Mouse (Mus musculus) 416B (cell line): ENCODE data around the gene Ldlrad3.

Experiments used
- DNase-seq: peaks from one replicate; pipeline ENCODE4 v3.0.0; 2011; ENCODE audit warnings: low read depth

Ldlrad3 gene

DNA sequence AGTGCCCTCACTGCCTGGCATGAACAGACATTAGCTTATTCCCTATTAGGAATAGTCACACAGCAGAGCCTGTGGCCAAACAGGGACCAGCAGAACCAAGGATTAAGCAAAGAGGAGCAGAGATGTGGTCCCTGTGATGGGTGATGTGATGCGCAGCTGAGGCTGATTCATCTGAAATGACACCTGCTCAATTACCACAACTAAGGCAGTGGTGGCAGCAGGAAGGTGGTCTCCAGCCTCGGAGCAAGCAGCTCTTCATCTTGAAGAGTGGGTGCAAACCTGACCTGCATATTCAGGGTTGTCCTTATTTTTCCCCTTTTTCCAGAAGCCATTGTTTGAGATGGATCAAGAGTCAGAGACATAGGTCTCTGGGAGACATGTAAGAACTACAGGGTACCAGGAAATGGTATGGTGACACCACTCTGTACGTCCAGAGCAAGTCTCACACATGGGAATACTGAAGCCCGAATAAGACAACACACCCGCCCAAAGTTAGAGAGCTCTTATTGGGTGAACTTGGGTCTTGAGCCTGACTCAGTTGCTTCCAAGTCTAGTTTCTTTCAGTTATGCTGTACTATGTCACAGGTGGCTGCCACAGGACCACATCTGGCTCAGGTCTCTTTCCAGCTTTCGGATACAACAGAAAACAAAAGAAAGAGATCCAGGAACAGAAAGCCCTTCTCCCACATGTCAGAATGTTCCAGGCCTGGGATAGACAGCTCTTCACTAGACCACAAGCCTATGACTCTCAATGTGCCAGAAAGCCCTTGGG, 112.7 kb downstream of the Ldlrad3 start:
- no peak for DNase-seq

DNA sequence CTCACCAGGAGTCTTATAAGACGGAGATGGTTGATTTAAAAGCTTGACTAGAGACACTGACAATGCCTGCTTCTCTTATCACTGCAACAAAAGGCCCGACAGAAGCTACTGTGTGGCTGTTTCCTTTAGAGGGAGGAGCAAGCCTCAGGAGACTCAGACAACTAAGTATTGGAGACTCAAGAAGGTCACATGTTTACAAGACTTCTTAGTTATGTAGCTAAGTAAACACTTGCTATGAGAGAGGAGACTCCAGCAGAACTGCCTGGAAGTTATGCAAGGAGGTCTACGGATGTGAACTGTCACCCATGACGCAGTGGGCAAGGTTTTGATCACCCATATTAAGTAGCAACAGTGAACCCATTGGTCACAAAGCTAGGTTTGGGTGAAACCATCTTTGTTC, 113.3 kb downstream of the Ldlrad3 start:
- no peak for DNase-seq

DNA sequence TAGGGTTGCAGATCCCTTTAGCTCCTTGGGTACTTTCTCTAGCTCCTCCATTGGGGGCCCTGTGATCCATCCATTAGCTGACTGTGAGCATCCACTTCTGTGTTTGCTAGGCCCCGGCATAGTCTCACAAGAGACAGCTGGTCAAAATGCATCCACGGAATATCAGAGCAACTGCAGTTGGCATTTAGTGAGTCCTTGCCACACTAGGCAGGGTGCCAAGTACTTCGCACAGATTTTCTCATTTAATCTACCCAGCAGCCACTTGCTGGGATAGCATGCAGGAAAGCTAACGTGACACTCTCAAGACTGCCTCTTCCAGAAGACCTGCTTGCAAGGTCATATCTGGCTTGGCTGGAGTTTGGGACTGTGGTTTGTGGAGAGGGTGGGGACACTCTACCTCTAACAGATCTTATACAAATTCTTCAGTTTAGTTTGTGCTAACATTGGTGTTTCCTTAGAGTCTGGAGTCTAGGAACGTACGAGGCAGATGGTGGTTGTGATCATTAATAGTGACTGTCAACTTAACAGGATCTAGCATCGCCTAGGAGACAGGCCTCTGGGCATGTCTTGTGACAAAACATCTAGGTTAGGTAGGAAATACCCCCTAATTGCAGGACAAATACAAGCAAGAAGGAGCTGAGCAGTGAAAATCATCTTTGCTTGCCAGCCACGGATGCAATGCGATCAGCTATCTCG, 115.0 kb downstream of the Ldlrad3 start:
- DNase-seq = no peak

DNA sequence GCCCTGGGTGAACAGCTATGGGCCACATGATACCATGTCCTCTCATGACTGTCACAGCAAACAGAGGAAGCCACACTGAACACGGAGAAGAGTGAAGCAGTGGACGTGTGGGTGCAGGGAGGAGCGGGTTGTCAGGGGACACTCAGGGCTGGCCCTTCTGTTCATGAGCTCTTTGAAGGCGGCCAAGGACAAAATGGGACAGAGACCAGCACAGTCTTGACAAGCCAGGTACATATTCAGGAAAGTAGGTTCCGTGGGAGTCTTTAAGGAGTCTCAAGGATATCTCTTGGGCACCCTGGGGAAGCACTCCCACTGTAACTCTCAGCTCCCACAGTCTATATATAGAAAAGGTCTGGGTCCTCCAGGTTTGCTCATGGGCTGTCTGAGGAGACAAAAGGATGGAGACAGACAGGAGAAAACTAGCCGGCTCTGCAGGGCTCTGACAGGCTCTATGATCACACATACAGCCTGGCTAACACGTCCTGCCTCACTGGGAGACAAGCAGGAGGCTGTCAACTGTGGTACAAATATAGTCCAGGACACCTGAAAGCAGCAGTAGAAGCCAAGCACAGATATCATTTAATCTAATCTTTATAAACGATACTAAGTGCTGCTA, 121.3 kb downstream of the Ldlrad3 start:
- no peak for DNase-seq

DNA sequence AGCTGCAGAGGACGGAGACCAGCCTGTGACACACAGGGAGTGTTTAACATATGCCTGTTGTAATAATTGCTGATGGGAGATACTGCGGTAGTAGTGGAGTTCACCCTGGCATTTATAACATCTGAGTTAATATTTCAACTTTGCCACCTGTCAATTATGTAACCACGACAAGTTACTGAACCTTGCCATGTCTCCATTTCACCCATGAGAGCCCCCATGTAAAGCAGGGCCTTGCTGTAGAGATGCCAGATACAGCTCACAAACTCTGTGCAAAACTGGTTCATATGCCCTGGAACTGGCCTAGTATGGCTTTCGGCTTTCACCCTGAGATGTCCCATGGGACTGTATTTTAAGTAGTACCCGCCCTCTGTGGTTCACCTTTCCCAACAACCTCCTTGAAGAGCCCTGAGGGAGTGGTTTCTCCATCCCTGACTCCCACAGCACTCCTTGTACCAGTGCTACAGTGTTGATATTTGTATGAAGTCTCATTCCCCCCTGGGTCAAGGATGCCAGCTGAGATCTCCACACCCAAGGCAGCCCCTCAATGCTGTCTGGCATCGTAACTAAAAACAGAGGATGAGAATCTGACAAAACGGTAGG, 122.2 kb downstream of the Ldlrad3 start:
- DNase-seq = no peak

DNA sequence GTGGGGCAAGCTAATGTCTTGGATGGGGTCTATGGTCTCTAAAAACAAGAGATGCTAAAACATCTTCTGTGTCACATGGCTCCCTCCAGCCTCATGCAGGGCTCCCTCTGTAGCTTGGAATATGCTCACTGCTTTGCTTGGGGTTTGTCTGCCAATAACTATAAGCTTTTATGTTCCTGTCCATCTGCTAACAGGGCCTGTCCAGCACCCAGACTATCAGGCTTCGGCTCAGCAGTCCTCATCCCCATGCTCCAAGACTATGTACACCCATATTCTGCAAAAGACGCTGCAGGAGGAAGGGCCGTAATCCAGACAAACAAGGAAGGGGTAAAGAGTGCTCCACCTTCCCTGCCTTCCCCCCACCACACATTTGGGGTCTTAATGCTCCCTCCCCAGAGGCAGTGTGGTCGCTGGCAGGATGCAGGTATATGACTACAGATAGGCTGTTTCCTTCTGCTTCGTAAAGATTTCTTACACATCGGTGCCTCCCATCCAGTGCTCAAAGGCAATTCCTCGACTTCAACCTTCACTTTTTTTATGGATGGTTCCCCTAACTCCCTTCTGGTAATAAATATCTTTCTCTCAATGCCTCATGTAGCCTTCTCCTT, 123.2 kb downstream of the Ldlrad3 start:
- no peak for DNase-seq

DNA sequence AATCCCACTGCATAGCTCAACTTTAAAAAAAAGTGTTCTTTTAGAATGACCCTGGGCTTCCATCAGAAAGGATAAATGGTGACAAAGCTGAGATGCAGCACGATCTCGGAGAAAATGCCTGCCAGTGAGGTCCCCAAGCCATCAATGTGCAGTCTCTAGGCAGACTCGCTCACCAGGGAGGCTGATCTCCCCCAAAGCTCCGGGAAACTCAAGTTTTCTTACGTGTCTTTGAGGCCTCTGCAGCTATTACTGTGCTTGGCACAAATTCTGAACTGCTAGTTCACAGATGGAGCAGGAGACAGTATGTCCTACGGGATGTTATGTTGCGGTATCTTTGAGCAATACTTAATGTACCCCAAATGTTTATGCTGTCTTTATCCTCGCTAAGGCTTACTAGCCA, 124.3 kb downstream of the Ldlrad3 start:
- DNase-seq = no peak

DNA sequence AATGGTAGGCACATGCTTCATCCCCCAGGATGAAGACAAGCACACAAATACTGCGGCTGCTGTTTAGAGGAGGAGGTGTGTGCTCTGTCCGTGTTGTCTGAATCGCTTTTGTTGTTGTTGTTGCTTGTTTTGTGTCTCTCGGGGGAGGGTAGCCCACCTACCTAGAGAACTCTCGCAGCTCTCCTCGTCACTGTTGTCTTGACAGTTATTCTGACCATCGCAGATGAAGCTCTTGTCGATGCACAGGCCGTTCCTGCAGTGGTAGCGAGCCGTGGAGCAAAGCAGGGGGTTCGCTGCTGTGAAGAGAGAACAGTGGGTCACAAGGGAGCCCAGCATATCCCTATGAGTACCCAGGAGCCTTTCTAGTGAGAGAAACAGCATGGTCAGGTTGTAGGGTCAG, 128.4 kb downstream of the Ldlrad3 start:
- no peak for DNase-seq

DNA sequence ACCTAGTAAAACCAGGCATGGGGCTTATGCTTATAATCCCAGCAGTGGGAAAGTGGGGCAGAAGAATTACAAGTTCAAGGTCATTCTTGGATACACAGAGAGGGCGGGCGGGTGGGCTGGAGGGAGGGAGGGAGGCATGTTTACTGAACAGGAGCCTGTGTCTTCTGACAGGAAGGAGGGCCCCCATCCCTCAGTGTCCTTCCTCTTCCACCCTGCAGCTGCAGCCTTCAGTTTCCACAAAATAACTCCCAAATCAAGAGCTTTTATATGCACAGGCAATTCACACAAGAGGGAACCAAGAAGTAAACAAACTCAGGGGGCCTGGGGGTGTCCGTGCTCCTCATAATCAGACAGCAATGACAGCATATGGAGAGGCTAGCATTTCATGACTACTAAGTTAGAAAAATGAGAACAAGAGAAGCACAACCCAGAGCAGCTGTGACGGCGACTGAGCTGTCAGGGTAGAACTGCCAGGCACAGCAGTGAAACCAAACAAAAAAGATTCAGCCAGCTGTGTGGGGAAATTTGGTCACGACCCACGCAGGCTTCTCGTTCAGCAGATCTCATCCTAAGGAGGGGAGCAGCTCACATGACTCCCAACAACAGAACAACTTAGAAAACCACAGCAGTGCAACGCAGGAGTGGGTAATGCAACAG, 129.0 kb downstream of the Ldlrad3 start:
- peak; percentile 13 for DNase-seq

DNA sequence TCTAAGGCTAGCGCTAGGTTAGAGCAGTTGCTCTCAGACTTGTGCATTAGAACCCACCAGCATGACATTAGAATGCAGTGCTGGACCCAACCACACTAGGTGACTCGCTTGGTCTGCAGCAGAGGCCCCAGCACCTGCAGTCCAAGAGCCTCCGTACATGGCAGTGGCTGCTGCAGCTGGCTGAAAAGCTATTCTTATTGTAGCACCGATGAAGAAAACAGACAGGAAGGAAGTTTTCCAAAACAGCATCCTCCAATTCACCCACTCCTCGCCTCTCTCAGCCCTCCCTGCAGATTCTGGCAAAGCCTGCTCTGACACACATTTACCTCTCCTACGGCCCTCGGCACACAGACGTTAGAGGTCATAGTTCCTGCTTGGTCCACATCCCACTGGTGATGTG, 130.0 kb downstream of the Ldlrad3 start:
- DNase-seq = no peak

DNA sequence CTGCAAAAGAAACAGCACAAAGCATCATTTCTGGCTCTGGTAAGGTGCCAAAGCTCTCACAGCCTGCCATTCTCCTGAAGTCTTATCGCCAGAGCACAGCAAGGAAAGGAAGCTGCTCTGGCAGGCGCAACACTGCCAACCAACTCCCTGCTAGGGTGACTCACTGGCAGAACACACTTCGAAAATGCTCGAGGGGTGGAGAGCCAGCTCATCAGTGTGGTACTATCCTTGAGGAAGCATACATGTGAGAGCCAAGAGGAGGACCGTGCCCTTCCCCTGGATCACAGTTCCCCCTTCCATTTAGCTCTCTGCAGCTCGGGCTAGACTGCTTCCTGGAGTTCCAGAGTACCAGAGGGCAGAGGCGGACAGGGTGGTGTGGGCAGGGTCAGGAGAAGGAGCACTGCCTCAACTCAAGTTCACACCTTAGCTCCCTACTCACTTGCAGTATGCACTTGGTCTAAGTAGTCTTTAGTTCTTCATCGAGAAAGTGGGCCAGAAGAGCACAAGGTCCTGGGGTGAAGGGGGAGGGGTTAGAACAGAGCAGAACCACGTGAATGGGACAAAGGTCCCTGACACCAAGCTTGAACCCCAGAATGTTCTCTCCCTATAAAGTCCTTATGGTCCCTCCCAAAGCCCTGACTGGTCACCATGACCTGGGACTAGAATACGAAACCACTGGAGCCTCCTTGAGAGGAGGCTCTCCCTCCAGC, 133.1 kb downstream of the Ldlrad3 start:
- peak; percentile 97 for DNase-seq

DNA sequence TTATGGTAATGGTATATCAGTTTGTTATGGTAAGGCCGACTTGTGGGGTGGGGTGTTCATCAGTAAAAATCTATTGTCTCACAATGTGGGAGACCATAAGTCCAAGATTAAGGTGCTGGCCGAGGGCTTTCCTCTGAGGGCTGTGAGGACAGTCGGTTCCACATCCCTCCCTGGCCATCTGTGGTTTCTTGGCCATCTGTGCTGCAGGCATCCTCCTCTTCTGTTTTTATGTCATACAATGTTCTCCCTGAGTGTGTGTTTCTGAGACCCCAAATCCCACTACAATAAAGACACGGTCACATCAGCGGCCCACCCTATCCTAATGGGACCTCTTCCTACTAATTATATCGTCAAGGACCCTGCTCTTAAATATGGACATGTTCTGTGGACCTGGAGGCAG, 133.8 kb downstream of the Ldlrad3 start:
- peak; percentile 45 for DNase-seq

DNA sequence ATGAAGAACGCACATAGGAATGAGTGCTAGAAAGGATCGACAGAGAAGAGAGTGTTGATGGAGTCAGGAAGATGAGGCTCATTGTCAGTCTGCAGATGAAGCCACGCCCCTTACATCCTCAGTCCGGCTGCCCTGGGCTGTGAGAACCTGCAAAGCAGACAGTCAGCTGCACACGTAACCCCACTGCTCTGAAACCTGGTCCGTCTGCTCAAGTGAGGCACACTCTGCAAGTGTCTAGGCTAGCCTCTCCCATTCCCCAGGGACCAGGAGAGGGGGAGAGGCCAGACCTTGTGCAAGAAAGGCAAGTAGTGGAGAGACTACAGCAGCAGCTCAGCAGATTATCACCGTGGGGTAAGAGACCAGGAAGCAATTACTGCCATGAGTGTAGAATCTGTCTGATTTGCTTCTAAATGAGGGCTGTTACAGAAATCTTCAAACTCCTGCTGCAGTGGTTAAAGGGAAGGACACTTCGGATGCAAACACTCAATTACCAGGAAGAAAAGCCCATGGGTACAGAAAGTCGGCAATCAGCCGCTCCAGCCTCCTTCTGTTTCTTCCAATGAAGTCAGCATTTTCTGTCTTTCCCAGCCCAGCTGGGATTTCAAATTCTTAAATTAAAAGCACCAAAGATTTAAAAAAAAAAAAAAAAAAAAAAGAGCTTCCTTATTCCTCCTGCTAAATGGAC, 136.2 kb downstream of the Ldlrad3 start:
- DNase-seq = no peak

DNA sequence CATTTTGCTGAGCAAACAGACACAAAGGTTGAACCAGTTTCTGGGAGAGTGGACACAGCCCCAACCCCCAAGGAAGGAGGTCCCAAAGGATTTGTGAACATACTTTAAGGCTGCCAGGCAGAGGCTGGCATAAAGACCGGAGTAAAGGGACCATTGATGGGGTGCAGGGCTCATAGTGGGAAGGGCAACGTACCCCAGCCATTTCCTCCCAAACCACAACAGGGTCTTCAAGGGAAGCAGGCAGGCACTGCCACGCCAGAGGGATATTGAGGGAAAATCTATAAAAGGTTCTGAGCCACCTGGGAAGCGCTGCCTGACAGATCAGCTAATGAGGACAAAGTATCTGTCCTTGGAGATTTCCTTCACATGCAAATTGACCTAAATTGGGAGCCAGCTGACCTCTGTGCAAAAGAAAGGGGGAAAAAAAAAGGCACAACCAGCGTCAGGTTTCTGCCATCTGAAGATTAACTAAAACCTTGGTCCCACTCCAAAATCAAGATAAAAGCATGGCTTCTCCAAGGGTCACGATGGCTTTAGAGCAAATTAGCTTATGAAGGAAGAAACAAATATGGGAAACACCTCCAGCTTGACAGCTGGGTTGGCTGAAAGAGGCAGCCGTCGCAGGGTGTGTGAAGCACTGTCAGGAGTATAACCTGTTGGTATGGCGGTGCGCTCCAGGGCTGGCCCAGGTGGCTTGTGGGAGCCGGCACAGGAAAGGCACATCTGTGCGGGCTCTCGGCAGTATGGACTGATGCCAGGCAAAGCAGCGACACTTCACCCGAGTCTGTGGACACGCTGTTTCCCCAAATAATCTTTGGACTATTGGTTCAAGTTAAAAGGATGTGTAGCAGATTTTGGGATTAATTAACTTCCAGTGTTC, 137.6 kb downstream of the Ldlrad3 start:
- no peak for DNase-seq

DNA sequence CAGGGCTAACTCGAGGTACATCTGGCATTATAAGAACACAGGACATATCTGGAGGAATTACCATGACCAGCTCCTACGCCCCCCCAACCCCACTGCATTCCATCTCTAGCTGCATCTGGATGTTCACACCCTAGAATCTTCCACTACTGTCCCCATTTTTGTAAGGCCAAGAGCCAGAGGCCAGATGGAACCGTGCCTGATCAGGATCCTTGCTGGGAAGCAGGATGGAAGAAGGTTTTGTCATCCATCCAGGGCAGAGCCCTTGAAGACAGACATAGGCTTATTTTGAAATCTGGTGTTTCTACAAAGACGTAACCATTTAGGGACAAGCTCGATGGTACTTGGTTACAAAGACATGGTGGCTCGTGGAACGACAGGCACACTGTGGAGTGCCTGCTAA, 139.7 kb downstream of the Ldlrad3 start:
- DNase-seq = no peak

DNA sequence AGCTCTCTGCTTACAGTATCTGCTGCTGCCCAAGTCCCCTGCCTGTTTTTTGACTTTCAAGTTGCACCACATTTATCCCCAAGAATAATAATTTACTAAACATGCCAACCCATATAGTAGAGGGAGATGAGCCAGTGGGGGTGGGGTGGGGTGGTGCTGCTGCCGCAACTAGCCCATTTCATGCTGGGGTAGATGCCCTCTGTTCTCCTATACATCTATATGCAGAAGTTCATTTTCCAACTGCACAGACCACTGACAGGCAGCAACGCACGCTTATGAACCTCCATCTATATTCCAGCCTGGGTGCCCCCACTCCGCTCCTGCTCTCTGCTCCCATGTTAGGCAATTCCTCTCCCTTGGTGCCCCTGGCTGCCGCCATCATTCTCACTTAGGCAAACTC, 145.7 kb downstream of the Ldlrad3 start:
- no peak for DNase-seq

DNA sequence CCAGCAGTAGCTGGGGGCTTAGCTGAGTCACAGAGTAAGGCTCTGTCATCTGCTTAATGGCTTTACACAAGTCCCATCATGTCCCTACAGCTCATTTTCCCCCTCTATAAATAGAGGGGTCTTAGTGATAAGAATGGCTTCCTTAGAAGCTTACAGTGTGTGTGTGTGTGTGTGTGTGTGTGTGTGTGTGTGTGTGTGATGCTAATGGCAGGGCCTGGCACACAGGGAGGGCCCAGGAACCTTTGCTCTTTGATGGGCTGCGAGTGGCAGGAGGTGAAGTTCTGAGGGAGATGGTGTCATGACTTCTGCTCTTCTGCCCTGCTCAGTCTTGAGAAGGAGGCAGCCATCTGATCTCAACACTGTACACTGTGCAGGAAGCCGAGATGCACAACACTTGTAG, 146.2 kb downstream of the Ldlrad3 start:
- no peak for DNase-seq

DNA sequence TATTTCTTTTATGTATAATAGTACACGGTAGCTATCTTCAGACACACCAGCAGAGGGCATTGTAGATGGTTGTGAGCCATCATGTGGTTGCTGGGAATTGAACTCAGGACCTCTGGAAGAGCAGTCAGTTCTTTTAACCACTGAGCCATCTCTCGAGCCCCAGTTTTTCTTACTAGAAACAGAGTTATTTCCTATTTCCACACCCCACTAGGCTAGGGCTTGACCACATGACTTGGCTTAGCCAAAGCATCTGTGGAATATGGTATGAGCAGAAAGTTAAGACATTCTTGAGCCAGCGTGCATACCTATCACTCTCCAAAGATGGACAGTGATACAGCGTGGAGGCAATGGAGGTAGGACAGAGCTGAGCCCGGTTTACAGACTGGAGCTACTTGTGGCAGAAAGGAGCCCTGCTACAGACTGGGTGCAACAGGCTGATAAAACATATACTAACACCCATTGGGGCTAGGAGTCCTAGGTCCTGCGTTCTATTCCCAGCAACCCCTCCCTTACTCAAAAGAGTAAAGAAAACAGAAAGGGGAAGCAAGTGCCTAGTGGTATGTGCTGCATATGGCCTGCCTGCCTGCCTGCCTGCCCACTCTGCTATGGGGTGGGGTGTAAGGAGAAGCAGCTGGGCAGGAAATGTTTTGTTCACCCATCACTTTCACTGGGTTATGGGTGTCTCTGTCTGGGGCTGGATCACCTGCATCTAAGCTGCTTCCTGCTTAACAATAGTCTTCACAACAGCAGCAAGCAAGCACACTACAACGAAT, 147.1 kb downstream of the Ldlrad3 start:
- peak; percentile 59 for DNase-seq
